Mouse (Mus musculus) liver, embryonic 14.5 days (tissue): Measurements from ENCODE around the gene Apbb1. TPM values are rescaled to one million over a fixed set of nuclear protein-coding genes. Genes with fewer than 3 reads are reported as not detected.

Source experiments
- ATAC-seq: fragments of 200-750 bp; cut with Nextera tagmentation; 2 replicates; pipeline ENCODE4 v1.8.0; 2017; ENCODE audit warnings: moderate number of reproducible peaks, mild to moderate bottlenecking, moderate library complexity; ENCODE audit not compliant: insufficient read depth
- DNase-seq, 3 experiments: peaks; one replicate each; pipeline ENCODE4 v3.0.0-alpha.2; 2012 to 2013; ENCODE audit warnings: low read depth in 3 of 3, low spot score in 3 of 3
- H3K27ac ChIP-seq: fragments of 300-500 bp; sonication (generic); 2 replicates; pipeline ENCODE4 v1.5.1; 2014; ENCODE audit warnings: moderate library complexity, mild to moderate bottlenecking, control low read depth, inconsistent platforms
- H3K27me3 ChIP-seq: fragments of 300-500 bp; sonication (generic); 2 replicates; pipeline ENCODE4 v1.6.1; 2014; ENCODE audit warnings: mild to moderate bottlenecking, low read length, moderate library complexity; ENCODE audit not compliant: control insufficient read depth, insufficient read depth
- H3K36me3 ChIP-seq: fragments of 300-500 bp; sonication (generic); replicated peaks from 2 replicates; pipeline ENCODE4 v1.6.1; 2014; ENCODE audit warnings: low read depth; ENCODE audit not compliant: control insufficient read depth, insufficient read depth
- H3K4me1 ChIP-seq, 2 experiments: fragments of 200-500 bp in 1 of 2; fragments of 300-500 bp in 1 of 2; sonication (generic) in 1 of 2; replicated peaks; 2 replicates each; pipeline ENCODE4 v1.6.1; 2012 to 2014; ENCODE audit warnings: antibody characterized with exemption in 1 of 2, inconsistent platforms in 1 of 2, low read length in 1 of 2; ENCODE audit not compliant: control insufficient read depth in 2 of 2, insufficient read depth in 2 of 2
- H3K4me2 ChIP-seq: fragments of 300-500 bp; sonication (generic); 2 replicates; pipeline ENCODE4 v1.6.1; 2014; ENCODE audit warnings: low read depth, mild to moderate bottlenecking, control low read depth, moderate library complexity
- H3K4me3 ChIP-seq, 2 experiments: fragments of 200-500 bp in 1 of 2; fragments of 300-500 bp in 1 of 2; sonication (generic) in 1 of 2; 2 replicates each; pipeline ENCODE4 v1.5.1; 2012 to 2014; ENCODE audit warnings: low read depth in 2 of 2, low read length in 2 of 2, mild to moderate bottlenecking in 2 of 2, control low read depth in 1 of 2, inconsistent platforms in 1 of 2, moderate library complexity in 1 of 2; ENCODE audit not compliant: insufficient read depth in 1 of 2
- H3K9ac ChIP-seq: fragments of 300-500 bp; sonication (generic); replicated peaks from 2 replicates; pipeline ENCODE4 v1.6.1; 2014; ENCODE audit warnings: mild to moderate bottlenecking, control low read depth, moderate library complexity
- H3K9me3 ChIP-seq: fragments of 300-500 bp; sonication (generic); 2 replicates; pipeline ENCODE4 v1.6.1; 2016; ENCODE audit warnings: low read length, mixed read lengths; ENCODE audit not compliant: control insufficient read depth
- CTCF ChIP-seq: IDR thresholded peaks from 2 replicates; pipeline ENCODE4 v1.5.1; 2016; ENCODE audit warnings: antibody characterized with exemption, low read depth, control low read depth
- EP300 ChIP-seq: IDR thresholded peaks from 2 replicates; pipeline ENCODE4 v1.6.1; 2016; ENCODE audit warnings: antibody characterized with exemption, low read depth
- WGBS: fragments of 180-500 bp; shearing (Covaris S2); extraction: QIAGEN DNeasy Blood & Tissue Kit; methylation state at CpG from one replicate; pipeline ENCODE4 v1.1.7; 2014; ENCODE audit not compliant: insufficient replicate concordance; 5-methylcytosine and 5-hydroxymethylcytosine counted together
- polyA plus RNA-seq, 2 experiments: library from polyadenylated mRNA; depleted of rRNA in 1 of 2; stranded (reverse) in 1 of 2; unstranded in 1 of 2; fragments of >200 nt; fragmentation: Nextera tagmentation in 1 of 2; extraction: Ambion mirVana in 1 of 2; gene quantifications; 2 replicates each; pipeline versions ENCODE4 v1.2.1 to v1.2.3; 2012 to 2014

Gene Apbb1
- polyA plus RNA-seq, 2 experiments = 1.6 to 2.1 TPM

GRCm38 (mm10) chr7:105528094-105528493 is 53.4 kb downstream of the Apbb1 start:
- Histone ChIP-seq H3K36me3 (no peaks in the 10 kb centered on the region), H3K27ac (no peak overlapping the region), H3K4me3 (no peak overlapping the region), H3K27me3 (no peaks in the 10 kb centered on the region), H3K4me1 (no peaks in the 10 kb centered on the region), H3K4me2 (no peak overlapping the region), H3K9me3 (no peaks in the 10 kb centered on the region), H3K9ac (no peak overlapping the region)
- DNase-seq (no peak), ATAC-seq (no peak)
- 49% methylated on average over 4 of the region's 4 CpGs for WGBS
- TF ChIP-seq EP300 (no peak), CTCF (no peak)

- no peak for TF ChIP-seq EP300
- TF ChIP-seq CTCF = peak; percentile 59
- Histone ChIP-seq H3K9ac (no peak overlapping the region), H3K36me3 (no peaks in the 10 kb centered on the region), H3K4me3 (no peak overlapping the region), H3K9me3 (no peaks in the 10 kb centered on the region), H3K27me3 (no peaks in the 10 kb centered on the region), H3K4me1 (no peaks in the 10 kb centered on the region), H3K27ac (no peak overlapping the region), H3K4me2 (no peak overlapping the region)
- DNase-seq (no peak), ATAC-seq (no peak)
- 41% methylated on average over 1 of the region's 1 CpGs for WGBS
Observed at GRCm38 (mm10) chr7:105527306-105527937, 54.0 kb downstream of the Apbb1 start.

DNA sequence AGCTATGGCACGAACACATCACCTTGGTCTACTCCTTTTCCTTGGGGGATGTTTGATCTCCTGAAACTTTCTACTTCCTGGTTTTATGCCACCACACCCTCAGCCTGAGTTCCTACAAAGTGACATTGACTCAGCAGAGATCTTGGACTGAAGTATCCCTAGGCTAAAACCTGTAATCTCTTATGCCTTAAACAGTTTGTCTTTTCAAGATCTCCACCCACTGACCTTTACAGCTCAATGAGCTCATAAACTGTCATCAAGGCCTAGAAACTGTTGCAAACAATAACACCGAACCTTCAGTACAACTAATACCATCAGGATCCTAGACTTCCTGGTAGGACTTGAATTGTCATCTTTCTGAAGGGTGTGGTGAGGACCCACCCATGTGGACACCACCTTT is 57.2 kb downstream of the Apbb1 start:
- Histone ChIP-seq H3K27me3 (no peaks in the 10 kb centered on the region), H3K9ac (no peak overlapping the region), H3K4me3 (no peak overlapping the region), H3K4me1 (no peaks in the 10 kb centered on the region), H3K9me3 (no peaks in the 10 kb centered on the region), H3K27ac (no peak overlapping the region), H3K4me2 (no peak overlapping the region), H3K36me3 (no peaks in the 10 kb centered on the region)
- WGBS = 48% methylated on average over 2 of the region's 2 CpGs
- no peak for TF ChIP-seq EP300
- no peak for TF ChIP-seq CTCF
- DNase-seq = no peak
- no peak for ATAC-seq

- Histone ChIP-seq H3K9ac (no peak overlapping the region), H3K36me3 (no peaks in the 10 kb centered on the region), H3K4me1 (no peaks in the 10 kb centered on the region), H3K27ac (no peak overlapping the region), H3K27me3 (no peaks in the 10 kb centered on the region), H3K4me3 (no peak overlapping the region), H3K9me3 (no peaks in the 10 kb centered on the region), H3K4me2 (no peak overlapping the region)
- TF ChIP-seq EP300 (no peak), CTCF (no peak)
- ATAC-seq (no peak), DNase-seq (no peak)
- 38% methylated on average over 6 of the region's 6 CpGs for WGBS
Observed at GRCm38 (mm10) chr7:105520201-105520600, 61.3 kb downstream of the Apbb1 start.

DNA sequence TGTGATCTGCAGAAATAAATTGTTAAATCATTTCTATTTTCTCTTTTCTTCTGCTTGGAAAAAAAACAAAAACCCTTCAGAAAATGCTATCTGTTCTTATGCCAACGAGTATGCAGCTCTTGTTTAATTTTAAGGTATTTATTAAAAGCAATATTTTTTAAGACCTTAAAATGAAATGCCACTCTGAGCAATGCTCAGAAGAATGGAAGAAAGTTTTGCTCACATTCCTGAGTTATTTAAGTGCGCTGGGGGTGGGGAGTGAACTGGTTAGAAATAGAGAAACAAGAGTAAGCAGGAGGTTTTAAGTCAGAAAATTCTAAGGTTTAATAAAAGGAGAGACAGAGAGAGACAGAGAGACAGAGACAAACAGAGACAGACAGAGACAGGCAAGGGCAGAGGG is 61.7 kb downstream of the Apbb1 start:
- TF ChIP-seq EP300 (no peak), CTCF (no peak)
- Histone ChIP-seq H3K36me3 (no peaks in the 10 kb centered on the region), H3K4me2 (no peak overlapping the region), H3K9me3 (no peaks in the 10 kb centered on the region), H3K27ac (no peak overlapping the region), H3K4me1 (no peaks in the 10 kb centered on the region), H3K27me3 (no peaks in the 10 kb centered on the region), H3K9ac (no peak overlapping the region), H3K4me3 (no peak overlapping the region)
- no peak for ATAC-seq
- WGBS = 41% methylated on average over 2 of the region's 2 CpGs
- DNase-seq = no peak
